Mouse (Mus musculus) stomach, postnatal 0 days (tissue): ENCODE measurements around the gene Eif4ebp2.

Experiments used
- CTCF ChIP-seq: IDR thresholded peaks from 2 replicates; pipeline ENCODE4 v1.5.1; 2016; ENCODE audit warnings: antibody characterized with exemption, low read depth, mild to moderate bottlenecking, moderate library complexity
- EP300 ChIP-seq: optimal IDR thresholded peaks from 2 replicates; pipeline ENCODE3; 2016; ENCODE audit warnings: antibody characterized with exemption

DNA sequence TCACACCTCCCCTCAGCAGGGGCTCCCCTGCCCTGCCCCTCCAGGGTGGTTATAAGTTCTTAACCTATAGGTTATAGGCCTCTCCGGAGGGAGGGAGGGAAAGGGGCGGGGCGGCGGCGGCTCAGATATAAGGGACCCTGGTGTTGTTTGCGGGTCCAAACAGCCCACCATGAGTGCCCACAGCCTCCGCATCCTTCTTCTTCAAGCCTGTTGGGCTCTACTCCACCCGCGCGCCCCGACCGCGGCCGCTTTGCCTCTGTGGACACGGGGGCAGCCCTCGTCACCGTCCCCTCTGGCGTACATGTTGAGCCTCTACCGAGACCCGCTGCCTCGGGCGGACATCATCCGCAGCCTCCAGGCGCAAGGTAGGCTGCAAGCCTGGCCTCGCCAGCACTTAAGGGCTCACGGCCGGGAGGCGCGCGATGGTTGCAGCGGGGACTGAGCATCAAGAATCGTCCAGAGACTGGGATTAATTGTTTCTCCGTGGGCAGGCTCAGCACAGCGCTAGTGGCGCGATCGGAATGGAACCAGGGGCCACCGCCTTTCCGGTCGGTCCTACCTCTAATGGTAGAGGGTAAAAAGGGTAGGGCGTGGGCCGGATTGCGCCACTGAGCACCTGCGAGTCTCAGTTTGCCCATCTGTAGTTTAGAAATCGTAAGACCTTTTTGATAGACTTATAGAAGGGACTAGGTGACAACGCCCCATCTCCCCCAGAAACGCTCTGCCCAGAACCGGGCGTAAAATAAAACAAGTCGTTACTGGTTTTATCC, 34.1 kb downstream of the Eif4ebp2 start:
- no peak for TF ChIP-seq CTCF
- TF ChIP-seq EP300: no peak
